ENCODE assay signal across 21 mouse cellular contexts in genomic region chr15:98387621-98388020, GRCm38 (mm10). TPM values are rescaled to one million over a fixed set of nuclear protein-coding genes. Genes with fewer than 3 reads are reported as not detected.
DNase-seq lines count a peak whose midpoint lies in the region; ATAC-seq lines count a peak whose summit lies in the region.
"Had no signal": no experiment of that assay in that cellular context is flagged by ENCODE, and none has a peak within 500 bp of the region (broad histone marks: within the 10 kb centered on the region; RNA-seq: fewer than 3 reads in every experiment).

No protein-coding gene starts in this region.

- H3K9ac ChIP-seq in heart, embryonic 12.5 days = no peak overlapping the region
- H3K9ac ChIP-seq: embryonic facial prominence, embryonic 15.5 days; liver, embryonic 13.5 days had no signal

- no peak overlapping the region for H3K27ac ChIP-seq in heart, embryonic 10.5 days
- H3K27ac ChIP-seq in heart, embryonic 12.5 days (ENCODE audit: poor library complexity, severe bottlenecking) = no peak overlapping the region
- no peak overlapping the region for H3K27ac ChIP-seq in hindbrain, embryonic 10.5 days
- H3K27ac ChIP-seq: embryonic facial prominence, embryonic 15.5 days; liver, embryonic 13.5 days had no signal

- WGBS in heart, embryonic 10.5 days = 57% methylated on average over 2 of the region's 2 CpGs
- WGBS in heart, embryonic 12.5 days = 73% methylated on average over 2 of the region's 2 CpGs
- WGBS in hindbrain, embryonic 10.5 days = 75% methylated on average over 2 of the region's 2 CpGs

- no peak overlapping the region for H3K4me2 ChIP-seq in heart, embryonic 12.5 days
- H3K4me2 ChIP-seq: embryonic facial prominence, embryonic 15.5 days; liver, embryonic 13.5 days had no signal

- no peaks in the 10 kb centered on the region for H3K36me3 ChIP-seq in heart, embryonic 10.5 days
- no peaks in the 10 kb centered on the region for H3K36me3 ChIP-seq in heart, embryonic 12.5 days
- no peaks in the 10 kb centered on the region for H3K36me3 ChIP-seq in hindbrain, embryonic 10.5 days
- H3K36me3 ChIP-seq: embryonic facial prominence, embryonic 15.5 days; liver, embryonic 13.5 days had no signal

- DNase-seq in heart, embryonic 10.5 days (ENCODE audit: low spot score) = peak; percentile 45
- DNase-seq in retina, postnatal 1 day = peak; percentile 46
- DNase-seq in retina, embryonic 14.5 days (ENCODE audit: low spot score) = no peak
- DNase-seq in NIH3T3 (ENCODE audit: low read depth) = peak; percentile 42
- no peak for DNase-seq in hindbrain, embryonic 10.5 days (ENCODE audit: low spot score)
- DNase-seq in testis, postnatal 14 days (ENCODE audit: low spot score) = no peak
- DNase-seq in right cerebral cortex, postnatal 14 days = no peak
- DNase-seq: adrenal gland, postnatal 14 days; cerebellum, postnatal 14 days; kidney, adult 2 months; kidney, postnatal 4 days; liver, embryonic 13.5 days had no signal

- no peaks in the 10 kb centered on the region for H3K4me1 ChIP-seq in heart, embryonic 10.5 days
- no peaks in the 10 kb centered on the region for H3K4me1 ChIP-seq in heart, embryonic 12.5 days (replicated peaks)
- H3K4me1 ChIP-seq in hindbrain, embryonic 10.5 days (replicated peaks) = no peaks in the 10 kb centered on the region
- H3K4me1 ChIP-seq: embryonic facial prominence, embryonic 15.5 days; liver, embryonic 13.5 days had no signal

- H3K27me3 ChIP-seq in heart, embryonic 10.5 days (ENCODE audit: insufficient read depth, poor library complexity, severe bottlenecking) = no peaks in the 10 kb centered on the region
- no peaks in the 10 kb centered on the region; the same call in 1 of the 2 replicates for H3K27me3 ChIP-seq in heart, embryonic 12.5 days (replicated peaks)
- no peaks in the 10 kb centered on the region for H3K27me3 ChIP-seq in hindbrain, embryonic 10.5 days (ENCODE audit: insufficient read depth, poor library complexity, severe bottlenecking)
- H3K27me3 ChIP-seq: embryonic facial prominence, embryonic 15.5 days; liver, embryonic 13.5 days had no signal

- H3K9me3 ChIP-seq in heart, embryonic 10.5 days = no peaks in the 10 kb centered on the region
- no peaks in the 10 kb centered on the region for H3K9me3 ChIP-seq in heart, embryonic 12.5 days (replicated peaks)
- no peaks in the 10 kb centered on the region for H3K9me3 ChIP-seq in hindbrain, embryonic 10.5 days
- H3K9me3 ChIP-seq: embryonic facial prominence, embryonic 15.5 days; liver, embryonic 13.5 days had no signal

- ATAC-seq in heart, embryonic 12.5 days (ENCODE audit: insufficient number of reproducible peaks, low FRiP score) = no peak
- ATAC-seq: hindbrain, embryonic 16.5 days had no signal

- H3K4me3 ChIP-seq in heart, embryonic 10.5 days = no peak overlapping the region
- no peak overlapping the region for H3K4me3 ChIP-seq in heart, embryonic 12.5 days
- H3K4me3 ChIP-seq in hindbrain, embryonic 10.5 days = no peak overlapping the region
- H3K4me3 ChIP-seq: embryonic facial prominence, embryonic 15.5 days; liver, embryonic 13.5 days had no signal

RNA-seq across cellular contexts. Expression of gene Olfr283, which starts 6.9 kb away (rescaled TPM):
- polyA plus RNA-seq in heart, embryonic 10.5 days (2016; fragmentation: Nextera tagmentation; extraction: Ambion mirVana) = not detected in 2 replicates
- polyA plus RNA-seq in heart, embryonic 12.5 days (2016; fragmentation: Nextera tagmentation; extraction: Ambion mirVana) = not detected in 2 replicates
- polyA plus RNA-seq in hindbrain, embryonic 10.5 days (2016; fragmentation: Nextera tagmentation; extraction: Ambion mirVana) = not detected in 2 replicates
- polyA plus RNA-seq: forebrain, embryonic 11.5 days; heart, embryonic 16.5 days; hindbrain, embryonic 16.5 days; kidney, adult 2 months; liver, embryonic 13.5 days; neural tube, embryonic 14.5 days; small intestine, adult 2 months; stomach, embryonic 14.5 days; thymus, postnatal 0 days had no signal

RNA-seq across cellular contexts. Expression of gene Olfr282, which starts 43.4 kb away (rescaled TPM):
- polyA plus RNA-seq in heart, embryonic 10.5 days (2016; fragmentation: Nextera tagmentation; extraction: Ambion mirVana) = not detected in 2 replicates
- polyA plus RNA-seq in heart, embryonic 12.5 days (2016; fragmentation: Nextera tagmentation; extraction: Ambion mirVana) = not detected in 2 replicates
- polyA plus RNA-seq in hindbrain, embryonic 10.5 days (2016; fragmentation: Nextera tagmentation; extraction: Ambion mirVana) = not detected in 2 replicates
- polyA plus RNA-seq: forebrain, embryonic 11.5 days; heart, embryonic 16.5 days; hindbrain, embryonic 16.5 days; kidney, adult 2 months; liver, embryonic 13.5 days; neural tube, embryonic 14.5 days; small intestine, adult 2 months; stomach, embryonic 14.5 days; thymus, postnatal 0 days had no signal

RNA-seq across cellular contexts. Expression of gene Olfr284, which starts 46.8 kb away (rescaled TPM):
- not detected in 2 replicates for polyA plus RNA-seq in heart, embryonic 10.5 days (2016; fragmentation: Nextera tagmentation; extraction: Ambion mirVana)
- not detected in 2 replicates for polyA plus RNA-seq in heart, embryonic 12.5 days (2016; fragmentation: Nextera tagmentation; extraction: Ambion mirVana)
- polyA plus RNA-seq in hindbrain, embryonic 10.5 days (2016; fragmentation: Nextera tagmentation; extraction: Ambion mirVana) = not detected in 2 replicates
- polyA plus RNA-seq: forebrain, embryonic 11.5 days; heart, embryonic 16.5 days; hindbrain, embryonic 16.5 days; kidney, adult 2 months; liver, embryonic 13.5 days; neural tube, embryonic 14.5 days; small intestine, adult 2 months; stomach, embryonic 14.5 days; thymus, postnatal 0 days had no signal

Comparison
In these comparisons a context has a peak if more than half of its experiments do, and no peak if none do; other contexts are left out.
1. DNase-seq: peak in heart, embryonic 10.5 days (single experiment), retina, postnatal 1 day (single experiment) and NIH3T3 (single experiment); none in retina, embryonic 14.5 days (single experiment), hindbrain, embryonic 10.5 days (single experiment), testis, postnatal 14 days (single experiment) and right cerebral cortex, postnatal 14 days (single experiment).